Comparison of ENCODE assay signal across 12 mouse cellular contexts in genomic region chr6:125455806-125456520, GRCm38 (mm10). TPM values are rescaled to one million over a fixed set of nuclear protein-coding genes. Genes with fewer than 3 reads are reported as not detected.
A peak's percentile ranks its signal among the peaks of the same experiment; 100 is the strongest.
DNase-seq lines count a peak whose midpoint lies in the region; ATAC-seq lines count a peak whose summit lies in the region.
"Had no signal": no experiment of that assay in that cellular context is flagged by ENCODE, and none has a peak within 500 bp of the region (broad histone marks: within the 10 kb centered on the region; RNA-seq: fewer than 3 reads in every experiment).

No protein-coding gene starts in this region.

- 0 out of 2 replicates have a peak overlapping the region, but pooled peaks have one; percentile 17 for H3K27ac ChIP-seq in embryonic facial prominence, embryonic 13.5 days
- peak overlapping the region; percentile 46; the same call in 1 of the 2 replicates for H3K27ac ChIP-seq in limb, embryonic 10.5 days
- H3K27ac ChIP-seq in stomach, embryonic 15.5 days = peak overlapping the region; percentile 22; the same call in 1 of the 2 replicates

- no peak overlapping the region for H3K9ac ChIP-seq in embryonic facial prominence, embryonic 13.5 days
- H3K9ac ChIP-seq in stomach, embryonic 15.5 days = no peak overlapping the region

- DNase-seq in kidney, postnatal 10 days = peak; percentile 30
- DNase-seq in kidney, adult 8-10 months = no peak
- DNase-seq in limb, embryonic 10.5 days (ENCODE audit: low spot score) = peak; percentile 52
- no peak for DNase-seq in ovary, adult 18-20 months (ENCODE audit: low spot score)
- no peak for DNase-seq in left cerebral cortex, adult 8-10 months (ENCODE audit: low spot score in 2 of 2)
- DNase-seq: cerebellum, postnatal 25 days; kidney, postnatal 14 days; right cerebral cortex, postnatal 25 days had no signal

- H3K27me3 ChIP-seq in embryonic facial prominence, embryonic 13.5 days = no peaks in the 10 kb centered on the region
- H3K27me3 ChIP-seq in limb, embryonic 10.5 days (ENCODE audit: low read depth, poor library complexity, severe bottlenecking) = no peaks in the 10 kb centered on the region
- no peaks in the 10 kb centered on the region for H3K27me3 ChIP-seq in stomach, embryonic 15.5 days (replicated peaks)
- H3K27me3 ChIP-seq: CH12.LX had no signal

- H3K36me3 ChIP-seq in embryonic facial prominence, embryonic 13.5 days = peaks cover 12% of the 10 kb centered on the region
- H3K36me3 ChIP-seq in limb, embryonic 10.5 days = no peaks in the 10 kb centered on the region
- peaks cover 7% of the 10 kb centered on the region; the same call in 1 of the 2 replicates for H3K36me3 ChIP-seq in stomach, embryonic 15.5 days

- 36% methylated on average over 12 of the region's 12 CpGs for WGBS in embryonic facial prominence, embryonic 13.5 days
- WGBS in limb, embryonic 10.5 days = 51% methylated on average over 12 of the region's 12 CpGs
- 33% methylated on average over 12 of the region's 12 CpGs for WGBS in stomach, embryonic 15.5 days

- peaks cover 39% of the 10 kb centered on the region for H3K4me1 ChIP-seq in embryonic facial prominence, embryonic 13.5 days
- peaks cover 30% of the 10 kb centered on the region for H3K4me1 ChIP-seq in limb, embryonic 10.5 days
- peaks cover 5% of the 10 kb centered on the region; the same call in 1 of the 2 replicates for H3K4me1 ChIP-seq in stomach, embryonic 15.5 days

- H3K9me3 ChIP-seq in embryonic facial prominence, embryonic 13.5 days = no peaks in the 10 kb centered on the region
- no peaks in the 10 kb centered on the region for H3K9me3 ChIP-seq in limb, embryonic 10.5 days (replicated peaks)
- no peaks in the 10 kb centered on the region for H3K9me3 ChIP-seq in stomach, embryonic 15.5 days

- H3K4me2 ChIP-seq in embryonic facial prominence, embryonic 13.5 days = no peak overlapping the region
- H3K4me2 ChIP-seq in stomach, embryonic 15.5 days = no peak overlapping the region

- no peak for ATAC-seq in embryonic facial prominence, embryonic 13.5 days (ENCODE audit: insufficient number of reproducible peaks, insufficient read depth, low FRiP score, low TSS enrichment, low read depth)
- ATAC-seq in stomach, embryonic 15.5 days (ENCODE audit: insufficient read depth, low FRiP score, low read depth) = peak; percentile 55
- ATAC-seq: forebrain, embryonic 16.5 days had no signal

- H3K4me3 ChIP-seq in embryonic facial prominence, embryonic 13.5 days = no peak overlapping the region
- no peak overlapping the region for H3K4me3 ChIP-seq in limb, embryonic 10.5 days
- no peak overlapping the region for H3K4me3 ChIP-seq in stomach, embryonic 15.5 days (replicated peaks)

RNA-seq across cellular contexts. Expression of gene Cd9, which starts 38.6 kb away (rescaled TPM):
- polyA plus RNA-seq in embryonic facial prominence, embryonic 13.5 days (2015; fragmentation: Nextera tagmentation; extraction: Ambion mirVana) = 160 and 189 TPM in 2 replicates
- 22.5 and 33.2 TPM in 2 replicates for polyA plus RNA-seq in limb, embryonic 10.5 days (2016; fragmentation: Nextera tagmentation; extraction: Ambion mirVana)
- 285 and 317 TPM in 2 replicates for polyA plus RNA-seq in stomach, embryonic 15.5 days (2015; fragmentation: Nextera tagmentation; extraction: Ambion mirVana)
- 100 to 1,000 TPM in 2 of 4 experiments, 10 to 100 TPM in 2; 53.2 to 129 (median 82.7) TPM for total RNA-seq in left cerebral cortex, adult 8-10 months (2022)

Comparison
In these comparisons a context has a peak if more than half of its experiments do, and no peak if none do; other contexts are left out.
1. DNase-seq: peak in kidney, postnatal 10 days (single experiment) and limb, embryonic 10.5 days (single experiment); none in kidney, adult 8-10 months (0 of 2), ovary, adult 18-20 months (single experiment) and left cerebral cortex, adult 8-10 months (0 of 2).
2. Peak in every context shown above with its lines, with median percentiles within 50 percentile points of each other: H3K27ac ChIP-seq.